Mouse (Mus musculus): ENCODE results near the gene Spryd7. TPM values are rescaled to one million over a fixed set of nuclear protein-coding genes. Genes with fewer than 3 reads are reported as not detected.
A peak's percentile ranks its signal among the peaks of the same experiment; 100 is the strongest.
"Not testable (repeated sequence)": the region's sequence is repeated elsewhere in the genome, so short reads cannot be mapped to it uniquely, and the experiment has no call there.

Spryd7 gene
- total RNA-seq, 2 experiments from 2014 or later: 48.4 to 48.7 TPM

DNA sequence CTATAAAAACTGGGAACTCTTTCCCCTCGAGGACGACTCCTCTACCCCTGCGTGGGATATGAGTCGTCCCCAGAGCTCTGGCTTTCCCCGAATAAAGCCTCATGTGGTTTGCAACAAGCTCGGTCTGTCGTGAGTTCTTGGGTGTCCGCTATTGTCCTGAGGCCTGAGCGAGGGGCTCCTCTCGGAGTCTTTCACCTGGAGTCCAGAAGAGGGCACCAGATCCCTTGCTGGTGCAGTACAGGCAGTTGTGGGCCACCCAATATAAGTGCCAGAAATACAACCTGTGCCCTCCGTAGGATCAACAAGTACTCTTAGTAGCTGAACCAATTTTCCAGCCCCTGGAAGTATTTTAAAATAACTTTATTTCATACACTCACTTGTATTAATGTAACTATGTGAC, 18.9 kb downstream of the Spryd7 start:
- DNase-seq (ENCODE audit: extremely low spot score in 1 of 2, low spot score in 1 of 2): not testable (repeated sequence)

DNA sequence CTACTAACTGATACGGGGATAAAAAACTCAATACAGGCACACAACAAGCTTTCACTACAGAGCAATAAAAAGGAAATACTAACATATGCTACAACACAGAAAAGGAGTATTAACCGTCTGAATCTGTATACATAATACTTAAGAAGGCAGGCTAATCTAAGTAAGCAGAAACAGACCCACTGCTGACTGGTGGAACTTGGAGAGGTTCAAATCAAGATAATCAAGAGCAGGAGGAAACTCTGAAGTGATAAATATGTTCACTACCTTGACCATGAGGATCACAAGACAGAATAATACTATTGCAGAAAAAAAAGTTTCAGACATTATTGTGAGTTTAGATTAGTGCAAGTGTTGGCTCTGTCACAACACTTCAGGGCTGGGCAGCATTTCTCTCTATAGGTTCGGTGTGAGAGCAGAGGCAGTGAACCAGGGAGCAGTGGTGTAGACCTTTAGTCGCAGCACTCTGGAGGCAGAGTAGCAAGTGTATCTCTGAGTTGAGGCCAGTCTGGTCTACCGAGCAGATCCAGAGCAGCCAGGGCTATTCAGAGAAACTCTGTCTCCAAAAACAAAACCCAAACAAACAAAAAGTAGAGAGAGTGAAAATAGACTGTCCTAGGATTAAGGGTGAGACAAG, 19.9 kb downstream of the Spryd7 start:
- DNase-seq (ENCODE audit: extremely low spot score in 1 of 2, low spot score in 1 of 2): no peak

DNA sequence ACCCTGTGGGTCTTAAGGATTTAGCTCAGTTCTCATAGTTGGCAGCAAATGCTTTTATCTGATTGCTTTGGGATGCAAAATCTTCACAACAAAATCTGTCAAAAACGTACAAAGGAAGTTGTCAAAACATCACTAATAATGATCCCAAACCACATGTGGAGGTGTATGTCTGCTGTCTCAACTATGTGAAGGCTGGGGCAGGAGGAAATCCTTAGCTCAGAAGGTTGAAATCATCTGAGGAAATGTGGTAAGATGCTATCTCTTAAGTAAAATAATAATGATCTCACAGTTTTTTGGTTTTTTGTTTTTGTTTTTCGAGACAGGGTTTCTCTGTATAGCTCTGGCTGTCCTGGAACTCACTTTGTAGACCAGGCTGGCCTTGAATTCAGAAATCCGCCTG, 20.9 kb downstream of the Spryd7 start:
- DNase-seq (ENCODE audit: extremely low spot score in 1 of 2, low spot score in 1 of 2): no peak

DNA sequence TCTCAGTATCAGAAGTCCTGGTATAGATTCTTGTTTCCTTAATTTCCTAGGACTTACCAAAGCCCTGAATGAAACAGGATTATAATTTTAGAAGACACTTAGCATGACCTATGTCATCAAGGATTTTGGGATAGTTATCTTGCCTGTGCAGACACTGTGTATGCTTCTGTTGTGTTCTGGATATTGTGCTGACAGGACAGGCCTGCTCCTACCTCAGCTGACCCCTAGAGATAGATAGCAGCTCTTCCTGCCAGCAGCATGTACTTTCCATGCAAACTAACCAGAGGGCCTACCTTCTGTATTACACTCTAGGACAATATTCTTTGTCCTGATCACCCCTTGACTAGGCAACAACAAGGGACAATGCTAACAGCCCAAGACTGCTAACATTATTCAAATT, 25.7 kb downstream of the Spryd7 start:
- DNase-seq (ENCODE audit: extremely low spot score in 1 of 2, low spot score in 1 of 2): no peak

- no peak for DNase-seq (ENCODE audit: extremely low spot score in 1 of 2, low spot score in 1 of 2)
These were observed 26.3 kb downstream of the Spryd7 start for GRCm38 (mm10) chr14:61530396-61530795.

DNA sequence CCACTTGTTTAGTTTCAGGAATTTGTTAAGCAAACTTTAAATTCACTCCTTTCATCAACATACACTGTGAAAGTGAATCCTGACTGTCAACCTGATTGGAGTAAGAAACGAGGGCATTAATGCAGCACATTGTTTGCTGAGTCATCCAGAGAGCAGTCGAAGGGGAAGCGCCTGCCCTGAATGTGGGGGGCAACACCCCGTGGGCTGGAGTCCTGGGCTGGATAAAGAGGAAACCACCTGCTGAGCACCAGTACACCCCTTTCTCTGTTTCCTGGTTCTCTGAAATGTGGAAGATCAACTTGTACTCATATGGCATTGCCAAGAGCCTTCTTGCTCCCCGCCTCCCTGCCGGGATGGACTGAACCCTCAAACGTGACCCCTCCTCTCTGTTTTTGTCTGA, 27.2 kb downstream of the Spryd7 start:
- DNase-seq (ENCODE audit: extremely low spot score in 1 of 2, low spot score in 1 of 2): no peak

DNA sequence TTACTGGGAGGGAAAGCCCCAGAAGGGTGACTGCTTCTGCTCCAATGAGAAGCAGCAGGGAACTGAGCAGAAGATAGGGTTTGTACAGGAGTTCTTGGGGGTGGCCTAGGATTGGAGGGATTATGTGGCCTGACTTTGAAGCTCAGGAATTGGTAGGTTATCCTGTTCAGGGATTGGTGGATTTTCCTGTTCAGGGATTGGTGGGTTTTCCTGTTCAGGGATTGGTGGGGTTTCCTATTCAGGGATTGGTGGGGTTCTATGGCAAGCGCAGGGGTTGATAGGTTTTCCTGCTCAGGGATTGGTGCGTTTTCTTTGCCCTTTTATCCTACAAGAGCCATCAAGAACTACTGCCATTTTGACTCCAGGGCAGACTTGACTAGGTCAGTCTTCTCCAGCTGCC, 30.7 kb downstream of the Spryd7 start:
- DNase-seq (ENCODE audit: extremely low spot score in 1 of 2, low spot score in 1 of 2): no peak

DNA sequence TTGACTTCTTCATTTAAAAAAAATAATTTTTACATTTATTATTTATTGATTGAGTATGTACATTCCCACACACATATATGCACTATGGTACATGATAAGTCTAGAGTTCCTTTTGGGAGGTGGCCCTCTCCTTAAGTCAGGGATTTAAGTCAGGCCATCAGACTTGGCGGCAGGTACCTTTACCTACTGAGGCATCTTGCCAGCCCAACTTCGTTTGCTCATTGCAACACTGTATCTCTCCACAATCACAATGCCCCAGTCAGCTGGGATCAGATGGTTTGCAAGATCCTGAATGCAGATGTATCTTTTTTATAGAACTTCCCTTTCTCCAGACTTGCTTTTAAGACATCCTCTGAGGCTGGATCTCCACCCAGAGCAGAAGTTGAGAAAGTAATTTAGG, 32.9 kb downstream of the Spryd7 start:
- DNase-seq (ENCODE audit: extremely low spot score in 1 of 2, low spot score in 1 of 2): no peak

DNA sequence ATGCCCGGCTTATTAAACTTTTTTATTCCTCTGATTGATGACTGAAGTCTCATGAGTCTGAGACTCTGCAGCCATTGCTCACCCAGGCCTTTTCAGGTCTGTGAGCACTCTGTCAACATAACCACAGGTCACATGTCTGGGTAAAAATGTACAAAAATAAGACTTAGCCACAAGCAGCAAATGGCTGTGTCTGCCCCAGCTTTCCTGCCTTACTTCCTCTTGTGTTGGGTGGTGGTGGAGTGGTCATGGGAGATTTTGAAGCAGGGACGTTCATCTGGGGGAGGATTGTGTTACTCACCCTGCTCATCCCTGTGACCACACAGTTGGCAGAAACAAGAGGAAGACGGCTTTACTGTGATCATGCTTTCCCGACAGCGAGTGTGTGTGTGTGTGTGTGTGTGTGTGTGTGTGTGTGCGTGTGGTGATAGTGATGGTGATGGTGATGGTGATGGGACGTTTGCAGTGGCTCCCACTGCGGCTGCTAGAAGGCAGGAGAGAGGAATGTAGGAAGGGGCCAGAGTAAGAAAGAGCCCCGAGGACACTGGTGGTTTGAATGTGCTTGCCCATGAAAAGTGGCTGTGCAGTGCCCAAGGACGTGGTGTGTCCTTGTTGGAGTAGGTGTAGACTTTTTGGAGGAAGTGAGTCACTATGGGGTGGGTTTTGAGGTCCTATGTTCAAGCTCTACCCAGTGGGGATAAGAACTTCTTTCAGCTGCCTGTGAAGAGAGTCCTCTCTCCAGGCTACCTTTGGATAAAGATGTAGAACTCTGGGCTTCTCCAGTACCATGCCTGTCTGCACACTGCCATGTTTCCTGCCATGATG, 37.8 kb downstream of the Spryd7 start:
- no peak for DNase-seq (ENCODE audit: extremely low spot score in 1 of 2, low spot score in 1 of 2)

- DNase-seq (ENCODE audit: extremely low spot score in 1 of 2, low spot score in 1 of 2): no peak
These were observed 39.9 kb downstream of the Spryd7 start for GRCm38 (mm10) chr14:61516471-61517426.

DNA sequence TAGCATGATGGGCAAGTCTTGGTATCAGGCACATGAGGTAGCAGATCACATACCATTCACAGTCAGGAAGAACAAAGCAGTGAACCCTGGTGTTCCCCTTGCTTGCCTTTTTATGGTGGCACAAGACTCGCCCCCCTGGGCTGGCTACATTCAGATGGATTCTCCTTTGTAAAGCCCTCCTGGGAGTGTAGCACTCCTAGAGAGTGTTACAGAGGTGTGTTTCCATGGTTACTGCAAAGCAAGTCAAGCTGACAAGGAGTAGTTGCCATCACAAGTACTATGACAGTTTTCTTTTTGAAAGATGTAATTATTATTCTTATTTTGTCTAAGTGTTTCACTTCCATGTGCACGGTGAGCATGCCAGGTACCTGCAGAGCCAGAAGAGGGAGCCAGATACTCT, 45.2 kb downstream of the Spryd7 start:
- DNase-seq (ENCODE audit: extremely low spot score in 1 of 2, low spot score in 1 of 2): no peak

DNA sequence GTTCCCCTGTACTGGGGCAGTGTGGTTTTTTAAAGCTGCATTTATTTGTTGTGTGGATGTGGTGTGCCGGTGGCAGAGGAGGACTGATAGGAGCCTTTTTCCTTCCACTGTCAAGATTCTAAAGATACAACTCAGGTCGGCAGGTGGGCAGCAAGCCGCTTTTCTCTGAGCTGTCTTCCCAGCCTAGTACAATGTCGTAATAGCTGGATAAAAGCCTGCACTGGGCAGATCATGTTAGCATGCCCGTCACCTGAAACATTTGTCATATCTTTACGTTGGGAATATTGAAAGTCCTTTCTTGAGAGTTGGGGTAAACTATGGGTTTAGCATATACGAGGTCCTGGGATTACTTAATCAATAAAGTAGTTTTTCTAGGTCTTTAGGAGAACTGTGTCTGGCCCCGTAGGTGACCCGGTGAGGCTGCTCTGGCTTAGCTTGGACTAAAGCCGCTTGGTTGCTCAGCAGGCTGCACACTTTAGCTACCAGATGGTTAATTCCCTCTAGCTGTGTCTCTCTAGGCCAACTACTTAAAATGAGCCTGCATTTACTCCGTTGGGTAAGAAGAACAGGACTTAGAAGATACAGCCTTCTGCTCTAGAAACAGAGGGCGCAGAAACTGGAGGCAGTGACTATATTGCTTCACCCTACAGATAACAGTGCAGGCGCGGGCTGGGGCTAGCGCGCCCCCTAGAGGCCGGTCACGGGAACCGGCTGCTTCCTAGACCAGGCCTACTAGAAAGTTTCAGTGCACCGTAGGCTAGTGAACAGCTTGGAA, 58.8 kb downstream of the Spryd7 start:
- peak; percentile 63 to 69 for DNase-seq (ENCODE audit: extremely low spot score in 1 of 2, low spot score in 1 of 2)

DNA sequence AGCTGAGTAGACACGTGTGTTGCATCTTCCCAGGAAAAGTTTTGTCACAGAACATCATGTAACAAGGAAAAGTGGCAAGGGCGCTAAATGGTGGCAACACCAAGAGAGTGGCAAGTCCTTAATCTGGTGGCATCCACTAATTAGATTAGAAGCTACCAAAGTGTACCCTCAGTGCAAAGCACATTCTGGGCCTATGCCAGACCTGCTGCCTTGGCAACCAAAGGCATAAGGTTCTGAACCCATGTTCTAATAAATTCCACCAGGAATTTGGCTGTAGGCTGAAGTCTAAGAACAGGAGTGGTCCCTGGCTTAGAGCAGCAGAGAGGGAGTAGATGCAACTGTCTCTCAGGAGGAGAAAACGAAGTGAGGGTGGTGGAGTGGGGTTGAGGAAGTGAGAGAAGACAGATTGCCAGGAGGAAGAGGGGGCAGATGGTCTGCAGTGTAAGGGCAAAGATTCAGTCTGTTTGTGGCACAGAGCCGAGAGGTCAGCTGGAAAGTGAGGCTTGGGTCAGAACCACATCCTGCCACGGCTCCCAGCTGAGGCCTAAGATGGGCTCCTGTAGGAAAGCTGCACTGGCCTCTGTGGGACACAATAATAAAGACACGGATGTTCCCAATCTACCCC, 63.1 kb downstream of the Spryd7 start:
- DNase-seq (ENCODE audit: extremely low spot score in 1 of 2, low spot score in 1 of 2): no peak

Other genes with a start within 250 kb of the Spryd7 start
- under 1 TPM; 0.66 TPM for gene Arl11, start 247.1 kb downstream of the Spryd7 start, total RNA-seq (2021)
- gene Ebpl, start 196.4 kb downstream of the Spryd7 start, total RNA-seq (2021): 1 to 10 TPM; 5.1 to 6.1 TPM
- gene Kpna3, start 117.0 kb downstream of the Spryd7 start, total RNA-seq (2021): 10 to 100 TPM; 67.5 to 71.4 TPM
- gene Trim13, start 41.4 kb upstream of the Spryd7 start, total RNA-seq (2021): 10 to 100 TPM; 13.2 to 15.3 TPM
- gene Kcnrg, start 50.6 kb upstream of the Spryd7 start, total RNA-seq (2021): under 1 TPM; 0.76 to 0.77 TPM